Mouse (Mus musculus): Measurements from ENCODE around the gene Upk2.

GRCm38 (mm10) chr9:44412306-44412705 lies 42.5 kb downstream of the Upk2 start:
- TF ChIP-seq POLR2A (IDR thresholded peaks at IDR 0.05; ENCODE audit: low read depth, low read length): no peak; the same call in 1 of the 2 replicates
- TF ChIP-seq ETS1 (conservative IDR thresholded peaks at IDR 0.05; ENCODE audit: low read depth, low read length): no peak
- no peak for TF ChIP-seq CTCF (conservative IDR thresholded peaks at IDR 0.05 in 1 of 2, IDR thresholded peaks at IDR 0.05 in 1 of 2; ENCODE audit: low read depth in 2 of 2, low read length in 2 of 2)
- no peak for TF ChIP-seq EP300 (IDR thresholded peaks at IDR 0.05; ENCODE audit: low read length)
- no peak; the same call in 1 of the 2 replicates for TF ChIP-seq NELFE (IDR thresholded peaks at IDR 0.05; ENCODE audit: low read depth, low read length)
- TF ChIP-seq E2F4 (IDR thresholded peaks at IDR 0.05; ENCODE audit: insufficient replicate concordance, low read depth, low read length): no peak
- no peak for TF ChIP-seq GABPA (IDR thresholded peaks at IDR 0.05; ENCODE audit: insufficient replicate concordance, low read depth, low read length)
- TF ChIP-seq MXI1 (IDR thresholded peaks at IDR 0.05; ENCODE audit: low read depth, low read length): no peak
- TF ChIP-seq ZC3H11A (IDR thresholded peaks at IDR 0.05; ENCODE audit: low read depth, low read length): no peak
- no peak for TF ChIP-seq TCF12 (IDR thresholded peaks at IDR 0.05; ENCODE audit: low read depth, low read length)
- TF ChIP-seq KAT2A (IDR thresholded peaks at IDR 0.05; ENCODE audit: insufficient replicate concordance, low read length): no peak
- no peak for TF ChIP-seq USF1 (IDR thresholded peaks at IDR 0.05; ENCODE audit: low read depth, low read length)
- TF ChIP-seq HCFC1 (IDR thresholded peaks at IDR 0.05; ENCODE audit: low read depth, low read length): no peak
